Mouse (Mus musculus): Measurements from ENCODE around the gene Ubald1.
A peak's percentile ranks its signal among the peaks of the same experiment; 100 is the strongest.

DNA sequence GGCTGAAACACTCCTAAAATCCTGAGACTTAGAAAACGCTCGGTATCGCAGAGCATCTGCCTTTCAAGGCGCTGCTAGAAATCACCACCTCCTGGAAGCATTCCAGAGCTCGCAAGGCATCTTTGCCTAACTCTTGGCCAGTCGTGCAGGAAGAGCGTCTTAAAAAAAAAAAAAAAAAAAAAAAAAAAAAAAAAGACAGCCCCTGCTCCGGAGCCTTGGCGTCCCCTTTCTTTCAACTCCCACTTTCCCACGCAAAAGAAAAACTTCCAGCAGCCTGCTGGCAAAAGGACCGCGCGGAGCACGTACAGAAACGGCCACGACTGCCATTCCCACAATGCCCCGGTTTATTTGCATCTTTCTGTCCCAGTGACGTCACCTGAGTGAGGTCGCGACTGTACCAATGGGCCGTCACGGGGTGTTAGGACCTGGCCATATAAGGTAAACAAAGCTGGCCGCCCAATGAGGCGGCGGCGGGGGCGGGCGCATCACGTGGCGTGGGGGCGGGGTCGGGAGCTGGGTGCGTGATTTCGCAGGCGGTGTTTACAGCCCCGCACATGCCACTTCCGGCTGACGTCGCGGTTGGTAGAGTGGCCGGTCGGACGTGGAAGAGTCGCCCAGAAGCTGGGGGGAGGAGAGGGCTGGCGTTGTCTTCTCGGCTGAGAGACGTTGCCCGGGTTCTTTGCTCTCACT is at the start of gene Ubald1:
- TF ChIP-seq POLR2A (IDR thresholded peaks at IDR 0.05; ENCODE audit: borderline replicate concordance, control insufficient read depth, low read depth, low read length) (peak; percentile 90), CTCF (IDR thresholded peaks at IDR 0.05; ENCODE audit: control insufficient read depth, insufficient read depth, low read length) (peak; percentile 4; the same call in 1 of the 2 replicates)

All from bone marrow, adult 2 months (tissue).